Mouse (Mus musculus): ENCODE results near the gene 3110082I17Rik.

The 3110082I17Rik gene

DNA sequence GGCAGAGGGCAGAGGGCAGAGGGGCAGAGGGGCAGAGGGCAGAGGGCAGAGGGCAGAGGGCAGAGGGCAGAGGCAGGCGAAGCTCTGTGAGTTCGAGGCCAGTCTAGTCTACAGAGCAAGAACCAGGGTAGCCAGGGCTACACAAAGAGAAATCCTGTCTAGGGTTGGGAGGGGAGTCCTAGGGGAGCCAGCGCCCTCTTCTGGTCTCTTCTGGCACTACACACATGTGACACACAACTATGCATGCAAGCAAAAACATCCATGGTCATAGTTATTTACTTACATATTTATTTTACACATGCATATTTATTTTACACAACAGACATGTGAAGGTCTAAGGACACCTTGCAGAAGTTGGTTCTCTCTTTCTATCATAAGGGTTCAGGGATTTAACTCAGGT, 42.8 kb downstream of the 3110082I17Rik start:
- DNase-seq, result no peak

- no peak for DNase-seq
Measured at GRCm38 (mm10) chr5:139416942-139417341, 43.4 kb downstream of the 3110082I17Rik start.

DNA sequence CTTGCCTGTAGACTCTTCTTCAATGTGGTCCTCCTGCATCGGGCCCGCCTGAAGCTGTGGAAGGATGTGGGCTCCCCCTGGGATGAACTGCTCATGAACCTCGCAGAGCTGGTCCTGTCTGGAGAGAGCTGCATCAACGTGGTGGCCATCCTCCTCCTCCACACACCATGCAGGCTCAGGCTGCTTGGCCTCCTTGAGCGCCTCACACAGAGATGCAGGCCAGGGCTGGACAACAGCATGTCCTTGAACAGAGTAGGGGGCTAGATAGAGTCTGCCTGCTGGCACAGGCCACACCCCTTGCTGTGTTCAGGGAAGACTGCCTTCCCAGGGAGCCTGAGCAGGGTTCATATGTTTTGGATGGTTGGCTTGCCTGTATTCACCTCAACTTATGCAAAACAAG, 45.3 kb downstream of the 3110082I17Rik start:
- no peak for DNase-seq

- no peak for DNase-seq
Measured at GRCm38 (mm10) chr5:139413545-139413944, 46.8 kb downstream of the 3110082I17Rik start.

GRCm38 (mm10) chr5:139411665-139412314, 48.5 kb downstream of the 3110082I17Rik start:
- DNase-seq, result no peak

DNA sequence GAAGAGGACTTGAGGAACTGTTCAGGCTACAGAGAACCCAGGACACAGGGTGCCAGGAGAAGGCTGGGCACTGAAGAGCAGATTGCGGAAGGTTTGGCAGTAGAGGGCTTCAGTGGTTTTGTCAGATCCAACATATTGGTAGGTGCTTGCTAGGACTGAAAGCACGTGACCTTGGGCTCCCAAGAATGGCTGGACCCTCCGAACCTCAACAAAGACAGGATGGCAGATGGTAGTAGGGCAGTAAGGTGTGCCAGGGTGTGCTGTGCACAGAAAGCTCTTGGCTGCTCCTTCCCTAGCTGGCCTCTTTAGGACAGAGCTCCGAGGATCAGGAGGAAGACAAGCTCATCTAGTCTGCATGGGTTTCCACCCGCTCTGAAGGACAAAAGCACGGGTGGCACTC, 49.2 kb downstream of the 3110082I17Rik start:
- peak; percentile 45 to 48 for DNase-seq

- DNase-seq, result no peak
Measured at GRCm38 (mm10) chr5:139410056-139410455, 50.3 kb downstream of the 3110082I17Rik start.

- DNase-seq, result no peak
Measured at GRCm38 (mm10) chr5:139409412-139409811, 50.9 kb downstream of the 3110082I17Rik start.

GRCm38 (mm10) chr5:139408511-139408910, 51.8 kb downstream of the 3110082I17Rik start:
- DNase-seq, result no peak

DNA sequence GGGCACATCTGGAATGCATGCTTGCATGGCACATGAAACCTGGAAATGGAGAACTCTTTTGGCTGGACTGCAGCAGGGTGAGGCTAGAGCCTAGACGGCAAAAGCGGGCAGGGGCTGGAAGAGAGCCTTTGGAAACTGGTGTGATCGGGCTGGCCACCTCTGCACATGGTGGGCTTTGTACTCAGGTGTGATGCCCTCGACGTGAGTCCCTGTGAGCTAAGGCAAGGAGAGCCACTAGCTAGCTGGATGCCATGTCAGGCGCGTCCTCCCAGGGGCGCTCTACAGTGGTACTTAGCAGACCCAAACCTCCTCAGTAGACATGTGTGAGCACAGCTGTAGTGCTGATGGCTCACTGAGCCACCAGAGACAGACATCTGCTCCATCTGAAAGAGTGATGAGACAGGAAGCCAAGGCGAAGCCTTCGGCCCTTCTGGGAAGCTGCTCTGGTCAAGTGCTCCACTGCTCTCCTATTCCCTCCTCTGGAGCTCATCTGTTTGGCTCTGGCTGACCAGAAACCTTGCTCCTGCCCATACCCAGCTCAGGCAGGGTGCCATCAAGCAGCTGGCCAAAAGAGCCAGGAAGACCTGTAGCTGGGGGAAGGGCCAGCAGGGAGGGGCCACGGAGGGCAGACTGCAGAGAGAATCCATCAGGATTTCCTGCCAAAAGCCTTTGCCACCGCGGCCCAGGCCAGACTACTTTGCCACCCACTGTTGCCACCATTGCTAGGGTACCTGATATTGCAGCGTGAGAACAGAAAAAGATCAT, 53.0 kb downstream of the 3110082I17Rik start:
- DNase-seq, result no peak

GRCm38 (mm10) chr5:139405953-139406352, 54.4 kb downstream of the 3110082I17Rik start:
- DNase-seq, result no peak

DNA sequence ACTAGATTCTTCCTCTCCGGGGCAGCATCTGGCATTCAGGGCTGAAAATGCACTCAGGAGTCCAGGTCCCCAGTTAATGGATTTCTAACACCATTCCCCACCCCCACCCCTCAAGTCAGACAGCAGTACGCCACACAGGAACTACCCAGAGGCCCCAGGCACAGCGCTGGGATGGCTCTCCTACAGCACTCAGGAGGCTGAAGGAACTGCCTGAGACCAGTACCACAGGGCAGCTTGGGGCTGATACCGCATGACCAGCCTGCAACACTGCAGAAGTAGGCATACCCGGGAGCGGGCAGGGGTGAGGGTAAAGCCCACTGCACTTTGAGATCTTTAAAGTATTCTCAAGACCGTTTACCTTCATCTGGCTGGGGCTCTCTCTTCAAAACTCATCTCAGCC, 54.8 kb downstream of the 3110082I17Rik start:
- no peak for DNase-seq

- DNase-seq, result no peak
Measured at GRCm38 (mm10) chr5:139404801-139405401, 55.4 kb downstream of the 3110082I17Rik start, which contains the start of gene C130050O18Rik. C130050O18Rik (plus strand) TSS chr5:139405280.

GRCm38 (mm10) chr5:139403692-139404260, 56.6 kb downstream of the 3110082I17Rik start:
- no peak for DNase-seq

DNA sequence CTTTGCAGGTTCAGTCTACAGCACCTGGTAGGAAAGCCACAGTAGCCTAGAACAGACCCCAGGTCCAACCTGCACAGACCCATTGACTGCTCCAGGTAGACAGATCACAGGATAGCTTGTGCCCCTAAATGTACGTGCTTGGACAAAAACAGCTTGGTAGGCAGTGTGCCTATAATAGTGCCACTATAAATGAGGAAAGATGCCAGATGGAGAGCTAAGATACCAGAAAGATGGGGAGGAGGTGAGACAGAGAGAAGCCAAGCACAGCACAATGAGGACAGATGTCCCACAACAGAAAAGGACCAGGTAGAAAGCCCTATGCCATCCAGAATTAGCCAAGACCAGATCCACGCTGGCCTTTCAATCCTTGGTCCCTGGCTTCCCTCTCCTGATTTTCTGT, 58.2 kb downstream of the 3110082I17Rik start:
- no peak for DNase-seq

DNA sequence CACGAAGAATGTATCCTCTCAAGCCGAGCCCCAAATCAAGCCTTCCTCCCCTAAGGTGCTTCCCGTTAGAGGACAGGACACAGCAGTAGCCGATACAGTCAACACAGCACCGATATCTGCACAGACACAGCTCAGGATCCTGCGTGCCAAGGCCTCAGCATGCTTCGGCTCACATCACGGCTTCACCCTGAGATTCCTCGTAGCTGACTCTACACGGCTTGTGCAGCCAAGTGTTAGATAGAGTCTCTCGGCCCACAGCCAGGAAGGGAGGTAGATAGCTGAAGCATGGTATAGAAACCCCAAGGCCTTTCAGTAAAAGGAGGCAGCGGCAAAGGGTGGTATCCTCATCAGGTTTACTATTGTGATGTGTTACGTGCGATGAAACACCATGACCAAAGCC, 60.3 kb downstream of the 3110082I17Rik start:
- peak; percentile 49 to 58 for DNase-seq

DNA sequence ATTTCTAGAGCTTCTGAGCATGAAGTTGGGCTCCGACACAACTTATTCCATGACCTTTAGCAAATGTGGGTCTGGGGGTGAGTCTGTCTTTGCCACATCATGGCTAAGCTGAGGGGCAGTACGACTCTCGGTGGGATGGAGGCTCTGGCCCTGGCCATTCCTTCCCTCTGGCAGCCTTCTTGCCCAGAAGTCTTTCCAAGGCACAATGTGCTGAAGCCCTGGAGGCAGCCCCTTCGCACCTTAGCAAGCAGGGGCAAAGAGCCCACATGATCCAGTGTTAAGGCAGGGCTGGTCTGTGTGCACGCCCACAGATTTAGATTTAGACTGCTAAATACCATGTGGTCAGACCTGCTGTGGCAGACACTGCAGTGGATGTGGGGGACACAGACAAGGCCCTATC, 61.5 kb downstream of the 3110082I17Rik start:
- DNase-seq, result no peak

- DNase-seq, result peak; percentile 93 to 95
Measured at GRCm38 (mm10) chr5:139397959-139398753, 62.2 kb downstream of the 3110082I17Rik start.

DNA sequence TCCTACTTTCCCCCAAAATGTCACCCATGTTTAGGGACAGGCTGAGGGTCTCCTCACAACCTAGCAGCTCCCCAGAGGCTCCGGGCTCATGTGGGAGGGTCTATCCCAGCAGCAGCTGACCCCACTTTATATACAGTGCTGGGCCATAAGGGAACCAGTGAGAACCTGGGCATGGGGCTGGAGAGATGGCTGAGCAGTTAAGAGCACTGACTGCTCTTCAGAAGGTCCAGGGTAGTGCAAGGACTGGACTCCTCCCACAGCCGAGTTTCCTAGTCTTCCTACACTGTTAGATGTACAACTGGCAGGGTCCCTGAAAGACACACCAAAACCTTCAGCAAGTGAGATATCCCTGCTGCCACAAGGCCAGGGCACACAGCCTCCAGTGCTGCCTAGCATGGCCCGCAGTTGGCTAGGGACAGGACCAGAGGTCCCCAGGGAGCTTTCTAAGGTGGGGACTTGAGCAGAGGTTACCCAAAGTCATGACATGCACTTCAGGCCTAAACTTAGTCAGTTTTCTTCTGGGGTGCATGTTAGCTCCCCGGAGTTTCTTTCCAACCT, 62.9 kb downstream of the 3110082I17Rik start:
- DNase-seq, result no peak

DNA sequence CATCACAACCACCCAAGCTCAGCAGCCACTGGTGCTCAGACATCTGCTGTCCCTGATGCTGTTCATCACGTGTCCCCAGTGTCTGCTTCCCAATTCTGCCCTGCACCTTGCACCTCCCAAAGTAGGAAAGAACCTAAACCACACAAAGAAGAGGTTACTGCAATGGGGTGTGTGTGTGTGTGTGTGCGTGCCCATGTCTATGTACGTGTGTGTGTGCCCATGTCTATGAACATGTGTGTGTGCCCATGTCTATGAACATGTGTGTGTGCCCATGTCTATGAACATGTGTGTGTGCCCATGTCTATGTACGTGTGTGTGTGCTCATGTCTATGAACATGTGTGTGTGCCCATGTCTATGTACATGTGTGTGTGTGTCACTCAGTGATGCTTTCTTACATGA, 64.8 kb downstream of the 3110082I17Rik start:
- DNase-seq, result no peak

GRCm38 (mm10) chr5:139394399-139394798, 65.9 kb downstream of the 3110082I17Rik start:
- no peak for DNase-seq

DNA sequence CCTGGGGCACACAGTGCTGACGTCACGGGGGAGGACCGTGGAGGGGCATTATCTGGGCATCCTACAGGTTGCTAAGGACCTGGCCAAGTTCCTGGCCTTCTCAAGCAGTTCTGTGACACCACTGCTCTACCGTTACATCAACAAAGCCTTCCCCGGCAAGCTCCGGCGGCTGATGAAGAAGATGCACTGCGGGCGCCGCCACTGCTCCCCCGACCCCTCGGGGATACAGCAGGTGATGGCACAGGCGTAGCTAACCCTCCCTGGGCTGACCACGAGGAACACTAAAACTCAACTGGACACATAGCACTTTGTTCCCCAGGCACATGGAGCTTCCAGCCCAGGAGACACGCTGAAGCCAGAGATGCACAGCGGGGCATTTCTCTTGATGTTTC, 67.1 kb downstream of the 3110082I17Rik start:
- no peak for DNase-seq

Measured in cerebellum, adult 18-20 months (tissue).